Mouse (Mus musculus) brain, embryonic 14.5 days (tissue): ENCODE data around the gene Ppfia3. TPM values are rescaled to one million over a fixed set of nuclear protein-coding genes. Genes with fewer than 3 reads are reported as not detected.

Experiments used
- DNase-seq: peaks from one replicate; pipeline ENCODE4 v3.0.0-alpha.2; 2011; ENCODE audit warnings: low read depth
- CTCF ChIP-seq: fragments of 200-500 bp; IDR thresholded peaks from 2 replicates; pipeline ENCODE4 v1.5.1; 2012; ENCODE audit warnings: inconsistent platforms, mild to moderate bottlenecking, moderate library complexity, borderline replicate concordance; ENCODE audit not compliant: insufficient read depth, insufficient read length; ENCODE audit errors: extremely low read depth
- POLR2A ChIP-seq: fragments of 200-500 bp; IDR thresholded peaks from 2 replicates; pipeline ENCODE4 v1.6.1; 2012; ENCODE audit warnings: mild to moderate bottlenecking, inconsistent platforms, borderline replicate concordance; ENCODE audit not compliant: poor library complexity, insufficient read depth, insufficient read length, severe bottlenecking; ENCODE audit errors: extremely low read depth
- polyA plus RNA-seq: library from polyadenylated mRNA; depleted of rRNA; stranded (reverse); fragments of >200 nt; gene quantifications from 2 replicates; pipeline ENCODE4 v1.2.3, GENCODE M21; 2012

The Ppfia3 gene
- polyA plus RNA-seq, 1 experiment = 60.0 TPM

- TF ChIP-seq POLR2A = no peak
- no peak for TF ChIP-seq CTCF
- no peak for DNase-seq
Observed at GRCm38 (mm10) chr7:45337469-45337868, 29.4 kb downstream of the Ppfia3 start.

GRCm38 (mm10) chr7:45336319-45336718 lies 30.5 kb downstream of the Ppfia3 start:
- no peak for DNase-seq
- TF ChIP-seq POLR2A (no peak), CTCF (no peak)

GRCm38 (mm10) chr7:45335056-45335455 lies 31.8 kb downstream of the Ppfia3 start, which contains the start of gene Hrc:
Hrc (plus strand) TSS chr7:45335290.
- no peak for DNase-seq
- TF ChIP-seq POLR2A = no peak
- no peak for TF ChIP-seq CTCF

GRCm38 (mm10) chr7:45334605-45335004 lies 32.2 kb downstream of the Ppfia3 start:
- no peak for TF ChIP-seq CTCF
- no peak for TF ChIP-seq POLR2A
- no peak for DNase-seq

- TF ChIP-seq CTCF (no peak), POLR2A (no peak)
- peak; percentile 88 for DNase-seq
Observed at GRCm38 (mm10) chr7:45333431-45333982, 33.3 kb downstream of the Ppfia3 start, which contains the start of gene Trpm4. Trpm4 (minus strand) TSS chr7:45333780.

- peak; percentile 48 for DNase-seq
- no peak for TF ChIP-seq POLR2A
- TF ChIP-seq CTCF = no peak
Observed at GRCm38 (mm10) chr7:45332685-45333425, 34.0 kb downstream of the Ppfia3 start.

- DNase-seq = no peak
- TF ChIP-seq POLR2A = no peak
- TF ChIP-seq CTCF = 0 out of 2 replicates have a peak, but pooled peaks have one; percentile 2
Observed at GRCm38 (mm10) chr7:45331502-45331901, 35.3 kb downstream of the Ppfia3 start.

- TF ChIP-seq CTCF = no peak
- DNase-seq = no peak
Observed at GRCm38 (mm10) chr7:45328841-45329475, 37.9 kb downstream of the Ppfia3 start.

GRCm38 (mm10) chr7:45325800-45326199 lies 41.0 kb downstream of the Ppfia3 start:
- DNase-seq = no peak
- TF ChIP-seq CTCF = peak; percentile 22; the same call in 1 of the 2 replicates
- no peak for TF ChIP-seq POLR2A

- no peak for DNase-seq
- TF ChIP-seq POLR2A (no peak), CTCF (no peak)
Observed at GRCm38 (mm10) chr7:45323069-45323468, 43.8 kb downstream of the Ppfia3 start.

- TF ChIP-seq CTCF (no peak), POLR2A (no peak)
- DNase-seq = no peak
Observed at GRCm38 (mm10) chr7:45322245-45322644, 44.6 kb downstream of the Ppfia3 start.

- TF ChIP-seq POLR2A (no peak), CTCF (no peak)
- no peak for DNase-seq
Observed at GRCm38 (mm10) chr7:45316536-45316935, 50.3 kb downstream of the Ppfia3 start.

GRCm38 (mm10) chr7:45315182-45315701 lies 51.6 kb downstream of the Ppfia3 start:
- DNase-seq = no peak
- TF ChIP-seq CTCF (no peak), POLR2A (no peak)
